Mouse (Mus musculus) testis, adult 2 months (tissue): ENCODE measurements around the gene Pex1. TPM values are rescaled to one million over a fixed set of nuclear protein-coding genes. Genes with fewer than 3 reads are reported as not detected.
"Not testable (repeated sequence)": the region's sequence is repeated elsewhere in the genome, so short reads cannot be mapped to it uniquely, and the experiment has no call there.

Experiments
- H3K27ac ChIP-seq: fragments of 200-500 bp; 2 replicates; pipeline ENCODE4 v1.5.1; 2012; ENCODE audit warnings: low read depth, low read length; ENCODE audit not compliant: control insufficient read depth, insufficient read depth
- H3K27me3 ChIP-seq: fragments of 200-500 bp; 2 replicates; pipeline ENCODE4 v1.6.1; 2012; ENCODE audit warnings: mild to moderate bottlenecking, low read length, moderate library complexity; ENCODE audit not compliant: control insufficient read depth, insufficient read depth
- H3K36me3 ChIP-seq: fragments of 200-500 bp; 2 replicates; pipeline ENCODE4 v1.6.1; 2012; ENCODE audit warnings: mild to moderate bottlenecking, low read length; ENCODE audit not compliant: control insufficient read depth, insufficient read depth
- H3K4me1 ChIP-seq: fragments of 200-500 bp; 2 replicates; pipeline ENCODE4 v1.6.1; 2012; ENCODE audit warnings: low read length; ENCODE audit not compliant: control insufficient read depth, insufficient read depth
- H3K4me3 ChIP-seq: fragments of 200-500 bp; 2 replicates; pipeline ENCODE4 v1.5.1; 2012; ENCODE audit warnings: low read depth, mild to moderate bottlenecking, low read length, moderate library complexity, mixed read lengths; ENCODE audit not compliant: control insufficient read depth
- CTCF ChIP-seq: fragments of 200-500 bp; IDR thresholded peaks from 2 replicates; pipeline ENCODE4 v1.5.1; 2012; ENCODE audit warnings: low read depth, mild to moderate bottlenecking, inconsistent platforms, low read length, moderate library complexity; ENCODE audit not compliant: control insufficient read depth, insufficient read depth, insufficient replicate concordance
- POLR2A ChIP-seq: fragments of 200-500 bp; IDR thresholded peaks from 2 replicates; pipeline ENCODE4 v1.6.1; 2012; ENCODE audit warnings: low read depth, mild to moderate bottlenecking, inconsistent platforms, low read length, moderate library complexity; ENCODE audit not compliant: control insufficient read depth
- polyA plus RNA-seq: library from polyadenylated mRNA; depleted of rRNA; stranded (reverse); fragments of >200 nt; gene quantifications from 2 replicates; pipeline ENCODE4 v1.2.3, GENCODE M21; 2012

The Pex1 gene
- polyA plus RNA-seq, 1 experiment = 3.8 TPM

DNA sequence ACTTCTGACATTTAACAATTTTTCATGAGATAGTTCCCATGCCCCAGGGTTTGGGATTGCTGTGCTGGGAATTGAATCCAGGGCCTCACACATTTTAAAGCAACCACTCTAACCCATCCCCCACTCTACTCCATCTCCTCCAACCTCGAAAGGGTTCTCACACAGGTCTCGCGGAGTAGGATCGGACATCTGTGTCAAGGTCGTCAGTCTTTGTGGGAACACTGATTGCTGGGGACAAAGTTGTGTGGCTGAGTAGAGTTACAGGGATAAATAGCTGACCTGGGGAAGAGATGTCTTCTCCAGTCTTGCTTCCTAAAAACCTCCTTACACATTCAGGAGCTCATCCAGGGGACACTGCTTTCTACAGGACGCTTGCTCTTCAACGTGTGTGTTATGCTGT is 16.8 kb upstream of the Pex1 start:
- H3K4me3 ChIP-seq = no peak overlapping the region
- no peak for TF ChIP-seq POLR2A
- H3K27me3 ChIP-seq = no peaks in the 10 kb centered on the region
- peaks cover 5% of the 10 kb centered on the region for H3K36me3 ChIP-seq
- H3K27ac ChIP-seq = no peak overlapping the region
- no peaks in the 10 kb centered on the region for H3K4me1 ChIP-seq

DNA sequence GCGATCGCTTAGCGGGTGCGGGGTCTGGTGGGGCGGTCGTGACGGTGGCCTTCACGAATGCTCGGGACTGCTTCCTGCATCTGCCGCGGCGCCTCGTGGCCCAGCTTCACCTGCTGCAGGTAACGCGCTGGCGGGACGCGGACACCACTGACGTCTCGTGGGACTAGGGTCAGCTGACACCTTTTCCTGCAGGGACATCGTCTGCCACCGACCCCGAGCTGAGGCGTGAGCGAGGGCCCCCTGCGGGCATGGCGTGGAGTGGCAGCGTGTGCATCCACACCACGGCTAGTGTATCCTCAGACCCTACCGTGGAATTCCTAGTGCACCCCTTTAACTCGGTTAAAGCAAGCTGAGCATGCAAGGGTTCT is 517 bp downstream of the Pex1 start, which contains the start of gene Rbm48:
Gene Rbm48 (minus strand): TSS at position 187 of the 368 bp plus-strand sequence.
- H3K4me3 ChIP-seq = peak within 1 kb of the TSS; percentile 92

GRCm38 (mm10) chr5:3597171-3597570 is 1.3 kb downstream of the Pex1 start:
- Histone ChIP-seq H3K4me3 (no peak overlapping the region), H3K27ac (no peak overlapping the region), H3K27me3 (no peaks in the 10 kb centered on the region), H3K36me3 (no peaks in the 10 kb centered on the region), H3K4me1 (peaks cover 8% of the 10 kb centered on the region)
- TF ChIP-seq CTCF (no peak), POLR2A (no peak)

More for the DNA sequence above, 517 bp downstream of the Pex1 start, which contains the start of gene Rbm48:
- Histone ChIP-seq H3K27me3 (no peaks in the 10 kb centered on the region), H3K4me1 (peaks cover 8% of the 10 kb centered on the region), H3K36me3 (no peaks in the 10 kb centered on the region), H3K27ac (peak within 1 kb of the TSS; percentile 76)
- TF ChIP-seq CTCF (peak; percentile 70; the same call in 1 of the 2 replicates), POLR2A (no peak)

DNA sequence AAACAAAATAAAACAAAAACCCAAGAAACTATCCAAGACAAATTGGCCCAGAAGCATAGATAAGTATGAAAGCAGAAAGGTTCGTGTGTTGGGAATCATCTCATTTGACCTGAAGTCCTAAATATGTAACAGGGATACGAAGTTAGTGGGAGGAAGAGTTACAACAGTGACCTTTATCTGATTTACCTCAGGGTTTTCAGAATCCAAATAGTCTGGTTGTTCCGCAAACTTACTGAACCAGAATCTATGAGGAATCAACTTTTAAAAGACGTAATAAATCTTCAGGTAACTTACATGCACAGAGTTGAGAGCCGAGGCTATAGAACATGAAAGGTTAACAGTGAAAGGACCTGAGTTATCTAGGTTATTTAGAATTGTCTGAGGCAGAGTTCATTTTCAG is 2.9 kb downstream of the Pex1 start:
- no peak overlapping the region for H3K4me3 ChIP-seq
- no peak overlapping the region for H3K27ac ChIP-seq
- H3K36me3 ChIP-seq = no peaks in the 10 kb centered on the region
- H3K27me3 ChIP-seq = no peaks in the 10 kb centered on the region
- H3K4me1 ChIP-seq = peaks cover 8% of the 10 kb centered on the region
- no peak for TF ChIP-seq POLR2A
- TF ChIP-seq CTCF = no peak

DNA sequence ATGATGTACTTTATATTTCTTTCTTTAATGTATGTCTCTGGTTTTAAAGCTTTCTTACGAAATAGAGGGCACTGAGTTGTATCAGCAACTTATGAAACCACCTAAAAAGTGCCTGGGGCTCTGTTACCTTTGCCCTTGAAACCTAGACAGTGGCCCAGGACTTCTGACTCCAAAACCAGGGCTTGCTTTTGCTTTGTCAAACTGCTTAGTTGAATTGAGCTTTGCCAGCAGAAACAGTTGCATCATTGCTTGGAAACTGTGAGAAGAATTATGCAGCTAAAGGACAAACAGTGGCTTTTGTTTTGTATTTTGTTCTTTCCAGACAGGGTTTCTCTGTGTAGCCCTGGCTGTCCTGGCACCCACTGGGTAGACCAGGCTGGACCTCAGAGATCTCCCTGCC is 4.4 kb downstream of the Pex1 start:
- H3K4me1 ChIP-seq = peaks cover 5% of the 10 kb centered on the region
- TF ChIP-seq CTCF = no peak
- no peak for TF ChIP-seq POLR2A
- H3K4me3 ChIP-seq = no peak overlapping the region
- H3K27ac ChIP-seq = no peak overlapping the region
- no peaks in the 10 kb centered on the region for H3K27me3 ChIP-seq
- H3K36me3 ChIP-seq = no peaks in the 10 kb centered on the region

GRCm38 (mm10) chr5:3600790-3601189 is 4.9 kb downstream of the Pex1 start:
- Histone ChIP-seq H3K4me3 (no peak overlapping the region), H3K27me3 (no peaks in the 10 kb centered on the region)
- no peak for TF ChIP-seq CTCF
- no peak for TF ChIP-seq POLR2A

GRCm38 (mm10) chr5:3607114-3607513 is 11.2 kb downstream of the Pex1 start:
- no peaks in the 10 kb centered on the region for H3K27me3 ChIP-seq
- H3K36me3 ChIP-seq = no peaks in the 10 kb centered on the region
- H3K27ac ChIP-seq = no peak overlapping the region
- no peaks in the 10 kb centered on the region for H3K4me1 ChIP-seq
- no peak overlapping the region for H3K4me3 ChIP-seq
- TF ChIP-seq POLR2A (no peak), CTCF (no peak)

More at GRCm38 (mm10) chr5:3600790-3601189, 4.9 kb downstream of the Pex1 start:
- H3K27ac ChIP-seq = no peak overlapping the region
- no peaks in the 10 kb centered on the region for H3K36me3 ChIP-seq
- peaks cover 5% of the 10 kb centered on the region for H3K4me1 ChIP-seq

DNA sequence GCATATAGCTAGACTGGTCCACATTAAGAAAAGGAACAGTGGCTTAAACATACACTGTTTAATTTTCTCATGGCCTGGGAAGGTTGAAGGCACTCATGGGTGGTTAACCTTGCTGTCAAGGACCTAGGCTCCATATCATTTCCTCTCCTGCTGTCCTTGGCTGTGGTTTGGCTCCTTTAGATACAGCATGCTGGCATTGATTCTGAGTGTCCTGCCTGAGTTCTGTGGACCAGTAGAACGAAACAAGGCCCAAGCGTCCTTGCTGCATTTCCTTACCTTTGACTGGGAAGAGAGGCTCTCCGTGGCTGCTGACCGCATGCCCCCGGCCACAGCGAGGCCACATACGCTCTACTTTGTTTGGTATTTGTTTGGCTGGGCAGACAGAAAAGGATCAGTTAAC is 13.4 kb downstream of the Pex1 start:
- no peak overlapping the region for H3K27ac ChIP-seq
- TF ChIP-seq POLR2A = no peak
- no peak for TF ChIP-seq CTCF
- no peaks in the 10 kb centered on the region for H3K27me3 ChIP-seq
- H3K36me3 ChIP-seq = no peaks in the 10 kb centered on the region
- H3K4me1 ChIP-seq = no peaks in the 10 kb centered on the region
- H3K4me3 ChIP-seq = no peak overlapping the region

DNA sequence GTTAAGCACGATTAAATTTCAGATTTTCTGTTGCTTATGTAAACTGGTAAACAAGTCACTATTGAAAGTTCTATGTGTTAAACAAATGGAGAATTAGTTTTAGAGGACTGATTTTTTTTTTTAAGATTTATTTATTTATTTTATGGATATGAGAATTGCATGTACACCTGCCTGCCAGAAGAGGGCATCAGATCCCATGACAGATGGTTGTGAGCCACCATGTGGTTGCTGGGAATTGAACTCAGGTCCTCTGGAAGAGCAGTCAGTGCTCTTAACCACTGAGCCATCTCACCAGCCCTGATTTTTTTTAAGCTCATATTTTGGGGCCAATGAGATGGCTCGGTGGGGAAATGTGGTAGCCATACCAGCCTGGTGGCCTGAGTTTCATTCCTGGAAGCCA is 16.0 kb downstream of the Pex1 start:
- not testable (repeated sequence) for H3K27me3 ChIP-seq, H3K4me1 ChIP-seq, H3K4me3 ChIP-seq, H3K36me3 ChIP-seq, H3K27ac ChIP-seq
